Mouse (Mus musculus): ENCODE results near the gene Phf21b. TPM values are rescaled to one million over a fixed set of nuclear protein-coding genes. Genes with fewer than 3 reads are reported as not detected.
A peak's percentile ranks its signal among the peaks of the same experiment; 100 is the strongest.
"Not testable (repeated sequence)": the region's sequence is repeated elsewhere in the genome, so short reads cannot be mapped to it uniquely, and the experiment has no call there.

The Phf21b gene
- polyA plus RNA-seq, 1 experiment = 4.4 TPM

- Histone ChIP-seq H3K4me1 (ENCODE audit: control insufficient read depth, insufficient read depth, low read length) (peaks cover 8% of the 10 kb centered on the region), H3K27me3 (ENCODE audit: control insufficient read depth, insufficient read depth, low read length) (no peaks in the 10 kb centered on the region), H3K27ac (ENCODE audit: control insufficient read depth, insufficient read depth, low read depth, low read length) (no peak overlapping the region), H3K4me3 (ENCODE audit: control insufficient read depth, low read depth, low read length) (no peak overlapping the region), H3K36me3 (ENCODE audit: control insufficient read depth, insufficient read depth, low read length) (no peaks in the 10 kb centered on the region)
- no peak for TF ChIP-seq POLR2A (IDR thresholded peaks at IDR 0.05; ENCODE audit: control insufficient read depth, low read depth, low read length)
These were observed 80.3 kb downstream of the Phf21b start for GRCm38 (mm10) chr15:84775421-84776174.

- no peaks in the 10 kb centered on the region for H3K36me3 ChIP-seq (ENCODE audit: control insufficient read depth, insufficient read depth, low read length)
- H3K27me3 ChIP-seq (ENCODE audit: control insufficient read depth, insufficient read depth, low read length) = no peaks in the 10 kb centered on the region
- TF ChIP-seq CTCF (IDR thresholded peaks at IDR 0.05; ENCODE audit: control insufficient read depth, insufficient read depth, insufficient replicate concordance, low read depth, low read length) (no peak; the same call in 1 of the 2 replicates), POLR2A (IDR thresholded peaks at IDR 0.05; ENCODE audit: control insufficient read depth, low read depth, low read length) (no peak)
- H3K27ac ChIP-seq (ENCODE audit: control insufficient read depth, insufficient read depth, low read depth, low read length) = no peak overlapping the region
- peaks cover 8% of the 10 kb centered on the region for H3K4me1 ChIP-seq (ENCODE audit: control insufficient read depth, insufficient read depth, low read length)
- H3K4me3 ChIP-seq (ENCODE audit: control insufficient read depth, low read depth, low read length) = peak overlapping the region; percentile 36
These were observed 83.4 kb downstream of the Phf21b start for GRCm38 (mm10) chr15:84772191-84773111.

- Histone ChIP-seq H3K4me1 (ENCODE audit: control insufficient read depth, insufficient read depth, low read length) (peaks cover 8% of the 10 kb centered on the region), H3K27ac (ENCODE audit: control insufficient read depth, insufficient read depth, low read depth, low read length) (no peak overlapping the region)
These were observed 86.1 kb downstream of the Phf21b start for GRCm38 (mm10) chr15:84769641-84770341.

GRCm38 (mm10) chr15:84768531-84768930 is 87.3 kb downstream of the Phf21b start:
- not testable (repeated sequence) for H3K27me3 ChIP-seq (ENCODE audit: control insufficient read depth, insufficient read depth, low read length); H3K36me3 ChIP-seq (ENCODE audit: control insufficient read depth, insufficient read depth, low read length); H3K27ac ChIP-seq (ENCODE audit: control insufficient read depth, insufficient read depth, low read depth, low read length)

More at GRCm38 (mm10) chr15:84769641-84770341, 86.1 kb downstream of the Phf21b start:
- H3K27me3 ChIP-seq (ENCODE audit: control insufficient read depth, insufficient read depth, low read length) = no peaks in the 10 kb centered on the region
- no peak for TF ChIP-seq POLR2A (IDR thresholded peaks at IDR 0.05; ENCODE audit: control insufficient read depth, low read depth, low read length)
- TF ChIP-seq CTCF (IDR thresholded peaks at IDR 0.05; ENCODE audit: control insufficient read depth, insufficient read depth, insufficient replicate concordance, low read depth, low read length) = no peak
- H3K4me3 ChIP-seq (ENCODE audit: control insufficient read depth, low read depth, low read length) = no peak overlapping the region
- no peaks in the 10 kb centered on the region for H3K36me3 ChIP-seq (ENCODE audit: control insufficient read depth, insufficient read depth, low read length)

GRCm38 (mm10) chr15:84766621-84767020 is 89.2 kb downstream of the Phf21b start:
- H3K4me3 ChIP-seq (ENCODE audit: control insufficient read depth, low read depth, low read length) = no peak overlapping the region
- H3K27me3 ChIP-seq (ENCODE audit: control insufficient read depth, insufficient read depth, low read length) = no peaks in the 10 kb centered on the region
- TF ChIP-seq POLR2A (IDR thresholded peaks at IDR 0.05; ENCODE audit: control insufficient read depth, low read depth, low read length) (no peak), CTCF (IDR thresholded peaks at IDR 0.05; ENCODE audit: control insufficient read depth, insufficient read depth, insufficient replicate concordance, low read depth, low read length) (no peak)
- H3K4me1 ChIP-seq (ENCODE audit: control insufficient read depth, insufficient read depth, low read length) = no peaks in the 10 kb centered on the region
- H3K27ac ChIP-seq (ENCODE audit: control insufficient read depth, insufficient read depth, low read depth, low read length) = no peak overlapping the region
- H3K36me3 ChIP-seq (ENCODE audit: control insufficient read depth, insufficient read depth, low read length) = no peaks in the 10 kb centered on the region

More at GRCm38 (mm10) chr15:84768531-84768930, 87.3 kb downstream of the Phf21b start:
- not testable (repeated sequence) for H3K4me1 ChIP-seq (ENCODE audit: control insufficient read depth, insufficient read depth, low read length); H3K4me3 ChIP-seq (ENCODE audit: control insufficient read depth, low read depth, low read length)

GRCm38 (mm10) chr15:84763423-84763812 is 92.4 kb downstream of the Phf21b start:
- no peak overlapping the region for H3K4me3 ChIP-seq (ENCODE audit: control insufficient read depth, low read depth, low read length)
- H3K36me3 ChIP-seq (ENCODE audit: control insufficient read depth, insufficient read depth, low read length) = no peaks in the 10 kb centered on the region
- no peaks in the 10 kb centered on the region for H3K27me3 ChIP-seq (ENCODE audit: control insufficient read depth, insufficient read depth, low read length)
- no peak overlapping the region for H3K27ac ChIP-seq (ENCODE audit: control insufficient read depth, insufficient read depth, low read depth, low read length)
- no peaks in the 10 kb centered on the region for H3K4me1 ChIP-seq (ENCODE audit: control insufficient read depth, insufficient read depth, low read length)
- TF ChIP-seq POLR2A (IDR thresholded peaks at IDR 0.05; ENCODE audit: control insufficient read depth, low read depth, low read length) = no peak
- TF ChIP-seq CTCF (IDR thresholded peaks at IDR 0.05; ENCODE audit: control insufficient read depth, insufficient read depth, insufficient replicate concordance, low read depth, low read length) = no peak

Measured in testis, adult 2 months (tissue).